Mouse (Mus musculus) T-helper 1 cell (primary cell): ENCODE data around the gene Krtap1-3.

ENCODE experiments used
- in situ Hi-C: fragments of 300-600 bp; cut with MboI, MseI; formaldehyde crosslinking; loops from one replicate; pipeline ENCODE4 v1.15.1; 2025; ENCODE audit warnings: high pct_unique_total_duplicates

Gene Krtap1-3

DNA sequence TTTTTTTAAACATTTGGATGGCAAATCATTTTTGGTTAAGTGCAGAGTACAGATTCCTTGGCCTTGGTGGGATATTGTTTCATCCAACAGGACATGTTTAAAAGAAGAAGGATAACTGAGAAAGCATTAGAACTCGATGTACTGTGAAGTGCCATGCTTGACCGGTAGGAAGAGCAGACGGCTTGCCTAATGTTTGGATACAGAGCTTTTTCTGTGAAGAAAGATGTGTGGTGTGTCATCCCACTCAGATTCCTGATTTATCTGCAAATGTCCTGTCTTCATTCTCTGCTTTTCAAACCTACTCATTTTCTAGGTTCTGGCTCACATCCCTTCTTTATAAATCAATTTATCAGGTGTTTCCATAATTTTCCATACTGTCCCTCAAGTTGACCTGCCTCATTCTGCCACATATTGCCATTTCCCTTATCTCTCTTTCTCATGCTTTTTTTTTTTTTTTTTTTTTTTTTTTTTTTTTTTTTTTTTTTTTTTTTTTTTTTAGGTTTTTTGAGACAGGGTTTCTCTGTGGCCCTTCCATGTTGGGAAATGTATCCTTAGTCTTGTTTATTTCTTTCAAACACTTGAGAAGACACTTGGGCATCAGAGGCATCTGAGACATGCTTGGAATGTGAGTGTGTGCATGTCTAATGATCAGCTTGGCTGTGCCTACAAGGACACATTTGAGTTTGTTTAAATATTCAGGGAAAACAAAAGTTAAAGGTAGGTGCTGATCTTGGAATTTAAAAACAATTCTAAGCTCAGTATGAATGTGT, 33.0 kb downstream of the Krtap1-3 start:
- in situ Hi-C loops, result no loop called here

- in situ Hi-C loops, result no loop called here
Measured at GRCm38 (mm10) chr11:99556753-99557152, 34.4 kb downstream of the Krtap1-3 start, which contains the start of gene Krtap3-2. TSS of gene Krtap3-2 (minus strand) at chr11:99556853.

- in situ Hi-C loops, result no loop called here
Measured at GRCm38 (mm10) chr11:99556195-99556594, 34.9 kb downstream of the Krtap1-3 start.

DNA sequence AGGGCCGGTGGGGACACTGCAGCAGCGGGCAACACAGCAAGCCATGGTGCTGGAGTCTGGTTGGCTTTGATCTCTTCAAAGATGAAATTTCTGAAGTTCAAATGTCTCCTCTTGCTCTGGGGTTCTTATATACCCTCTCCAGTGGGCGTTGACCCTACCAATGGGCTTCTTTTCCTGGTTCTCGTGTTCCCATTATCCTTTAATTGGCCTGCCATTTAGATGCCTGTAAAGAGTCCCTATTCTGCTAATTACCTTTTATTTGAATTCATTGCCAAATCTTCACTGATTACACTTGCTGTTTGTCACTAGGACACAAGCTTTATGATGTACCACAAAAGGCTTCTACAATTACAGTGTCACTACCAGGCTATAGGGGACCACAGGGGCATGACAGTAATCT, 40.4 kb downstream of the Krtap1-3 start, which contains the start of gene Krtap3-3:
Gene Krtap3-3 (minus strand): TSS at position 101 of the 400 bp plus-strand sequence.
- in situ Hi-C loops, result no loop called here

- in situ Hi-C loops, result no loop called here
Measured at GRCm38 (mm10) chr11:99547892-99548291, 43.2 kb downstream of the Krtap1-3 start.
